Mouse (Mus musculus): ENCODE data around the gene Ccnf. TPM values are rescaled to one million over a fixed set of nuclear protein-coding genes. Genes with fewer than 3 reads are reported as not detected.

Gene Ccnf
- polyA plus RNA-seq, 1 experiment from 2014 or later, result 14.5 TPM

GRCm38 (mm10) chr17:24252329-24252728 lies 1.0 kb upstream of the Ccnf start:
- Histone ChIP-seq H3K27ac (replicated peaks) (no peak overlapping the region), H3K9ac (no peak overlapping the region), H3K9me3 (no peaks in the 10 kb centered on the region), H3K27me3 (no peaks in the 10 kb centered on the region), H3K4me3 (no peak overlapping the region), H3K36me3 (peaks cover 15% of the 10 kb centered on the region), H3K4me2 (0 out of 2 replicates have a peak overlapping the region, but pooled peaks have one; percentile 84), H3K4me1 (replicated peaks) (peaks cover 17% of the 10 kb centered on the region)
- no peak for ATAC-seq (ENCODE audit: low read depth)
- WGBS, result 97% methylated on average over 2 of the region's 2 CpGs

- H3K4me1 ChIP-seq (replicated peaks), result peaks cover 17% of the 10 kb centered on the region
- H3K27ac ChIP-seq (replicated peaks), result peak overlapping the region; percentile 59
- H3K4me3 ChIP-seq, result peak overlapping the region; percentile 77
- peak overlapping the region; percentile 82 for H3K9ac ChIP-seq
- H3K27me3 ChIP-seq, result no peaks in the 10 kb centered on the region
- peaks cover 22% of the 10 kb centered on the region for H3K36me3 ChIP-seq
- WGBS, result 1% methylated on average over 32 of the region's 32 CpGs
- no peaks in the 10 kb centered on the region for H3K9me3 ChIP-seq
- ATAC-seq (ENCODE audit: low read depth), result no peak; the same call in 1 of the 2 replicates
- peak overlapping the region; percentile 84 for H3K4me2 ChIP-seq
Observed at GRCm38 (mm10) chr17:24250988-24251319, 330 bp downstream of the Ccnf start.

- H3K4me2 ChIP-seq, result no peak overlapping the region
- no peak for ATAC-seq (ENCODE audit: low read depth)
- H3K4me3 ChIP-seq, result no peak overlapping the region
- 89% methylated on average over 2 of the region's 2 CpGs for WGBS
- H3K9ac ChIP-seq, result no peak overlapping the region
- H3K36me3 ChIP-seq, result peaks cover 39% of the 10 kb centered on the region
- no peaks in the 10 kb centered on the region for H3K27me3 ChIP-seq
- no peak overlapping the region for H3K27ac ChIP-seq (replicated peaks)
- peaks cover 4% of the 10 kb centered on the region; the same call in 1 of the 2 replicates for H3K9me3 ChIP-seq
- H3K4me1 ChIP-seq (replicated peaks), result peaks cover 17% of the 10 kb centered on the region
Observed at GRCm38 (mm10) chr17:24248641-24249040, 2.6 kb downstream of the Ccnf start.

GRCm38 (mm10) chr17:24244061-24244460 lies 7.2 kb downstream of the Ccnf start:
- Histone ChIP-seq H3K27ac (replicated peaks) (no peak overlapping the region), H3K36me3 (peaks cover 83% of the 10 kb centered on the region), H3K9ac (no peak overlapping the region), H3K27me3 (no peaks in the 10 kb centered on the region), H3K9me3 (peaks cover 6% of the 10 kb centered on the region; the same call in 1 of the 2 replicates), H3K4me3 (no peak overlapping the region), H3K4me1 (replicated peaks) (no peaks in the 10 kb centered on the region), H3K4me2 (no peak overlapping the region)
- ATAC-seq (ENCODE audit: low read depth), result no peak
- 99% methylated on average over 8 of the region's 8 CpGs for WGBS

- Histone ChIP-seq H3K9me3 (peaks cover 6% of the 10 kb centered on the region; the same call in 1 of the 2 replicates), H3K4me1 (replicated peaks) (no peaks in the 10 kb centered on the region), H3K4me3 (no peak overlapping the region), H3K4me2 (no peak overlapping the region), H3K9ac (no peak overlapping the region), H3K36me3 (peaks cover 83% of the 10 kb centered on the region), H3K27me3 (no peaks in the 10 kb centered on the region), H3K27ac (replicated peaks) (no peak overlapping the region)
- ATAC-seq (ENCODE audit: low read depth), result no peak
- WGBS, result 84% methylated on average over 4 of the region's 4 CpGs
Observed at GRCm38 (mm10) chr17:24243311-24243969, 7.8 kb downstream of the Ccnf start.

- H3K27ac ChIP-seq (replicated peaks), result no peak overlapping the region
- H3K4me1 ChIP-seq (replicated peaks), result no peaks in the 10 kb centered on the region
- no peaks in the 10 kb centered on the region for H3K27me3 ChIP-seq
- H3K9ac ChIP-seq, result no peak overlapping the region
- H3K36me3 ChIP-seq, result peaks cover 93% of the 10 kb centered on the region
- WGBS, result 96% methylated on average over 7 of the region's 7 CpGs
- no peak overlapping the region for H3K4me3 ChIP-seq
- no peaks in the 10 kb centered on the region for H3K9me3 ChIP-seq
- H3K4me2 ChIP-seq, result no peak overlapping the region
- ATAC-seq (ENCODE audit: low read depth), result no peak
Observed at GRCm38 (mm10) chr17:24236921-24237320, 14.4 kb downstream of the Ccnf start.

- no peak overlapping the region for H3K4me2 ChIP-seq
- H3K27me3 ChIP-seq, result no peaks in the 10 kb centered on the region
- no peak overlapping the region for H3K27ac ChIP-seq (replicated peaks)
- ATAC-seq (ENCODE audit: low read depth), result no peak
- H3K9me3 ChIP-seq, result no peaks in the 10 kb centered on the region
- 84% methylated on average over 1 of the region's 1 CpGs for WGBS
- peaks cover 92% of the 10 kb centered on the region for H3K36me3 ChIP-seq
- H3K4me3 ChIP-seq, result no peak overlapping the region
- H3K9ac ChIP-seq, result no peak overlapping the region
- no peaks in the 10 kb centered on the region for H3K4me1 ChIP-seq (replicated peaks)
Observed at GRCm38 (mm10) chr17:24236479-24236878, 14.8 kb downstream of the Ccnf start.

GRCm38 (mm10) chr17:24227941-24228340 lies 23.3 kb downstream of the Ccnf start:
- ATAC-seq (ENCODE audit: low read depth), result no peak
- Histone ChIP-seq H3K4me1 (replicated peaks) (no peaks in the 10 kb centered on the region), H3K4me3 (no peak overlapping the region), H3K27me3 (no peaks in the 10 kb centered on the region), H3K9ac (no peak overlapping the region), H3K9me3 (no peaks in the 10 kb centered on the region), H3K27ac (replicated peaks) (no peak overlapping the region), H3K4me2 (no peak overlapping the region), H3K36me3 (peaks cover 77% of the 10 kb centered on the region)
- WGBS, result 88% methylated on average over 7 of the region's 7 CpGs

- no peak overlapping the region for H3K9ac ChIP-seq
- no peaks in the 10 kb centered on the region for H3K4me1 ChIP-seq (replicated peaks)
- no peak overlapping the region for H3K27ac ChIP-seq (replicated peaks)
- peaks cover 72% of the 10 kb centered on the region for H3K36me3 ChIP-seq
- H3K27me3 ChIP-seq, result no peaks in the 10 kb centered on the region
- H3K9me3 ChIP-seq, result no peaks in the 10 kb centered on the region
- WGBS, result 91% methylated on average over 8 of the region's 8 CpGs
- H3K4me2 ChIP-seq, result no peak overlapping the region
- no peak for ATAC-seq (ENCODE audit: low read depth)
- H3K4me3 ChIP-seq, result no peak overlapping the region
Observed at GRCm38 (mm10) chr17:24226721-24227120, 24.6 kb downstream of the Ccnf start.

- H3K4me3 ChIP-seq, result no peak overlapping the region
- H3K4me2 ChIP-seq, result no peak overlapping the region
- H3K36me3 ChIP-seq, result peaks cover 65% of the 10 kb centered on the region
- WGBS, result 96% methylated on average over 5 of the region's 5 CpGs
- no peaks in the 10 kb centered on the region for H3K9me3 ChIP-seq
- H3K4me1 ChIP-seq (replicated peaks), result peaks cover 5% of the 10 kb centered on the region
- no peaks in the 10 kb centered on the region for H3K27me3 ChIP-seq
- H3K27ac ChIP-seq (replicated peaks), result no peak overlapping the region
- no peak overlapping the region for H3K9ac ChIP-seq
- no peak for ATAC-seq (ENCODE audit: low read depth)
Observed at GRCm38 (mm10) chr17:24225851-24226250, 25.4 kb downstream of the Ccnf start.

GRCm38 (mm10) chr17:24224741-24225140 lies 26.5 kb downstream of the Ccnf start:
- WGBS, result 89% methylated on average over 10 of the region's 10 CpGs
- Histone ChIP-seq H3K9ac (no peak overlapping the region), H3K4me1 (replicated peaks) (peaks cover 10% of the 10 kb centered on the region), H3K36me3 (peaks cover 55% of the 10 kb centered on the region), H3K4me3 (no peak overlapping the region), H3K9me3 (no peaks in the 10 kb centered on the region), H3K27ac (replicated peaks) (no peak overlapping the region), H3K4me2 (no peak overlapping the region), H3K27me3 (no peaks in the 10 kb centered on the region)
- ATAC-seq (ENCODE audit: low read depth), result no peak

- no peak overlapping the region for H3K9ac ChIP-seq
- no peak for ATAC-seq (ENCODE audit: low read depth)
- peaks cover 54% of the 10 kb centered on the region for H3K36me3 ChIP-seq
- peaks cover 19% of the 10 kb centered on the region for H3K4me1 ChIP-seq (replicated peaks)
- H3K9me3 ChIP-seq, result no peaks in the 10 kb centered on the region
- no peak overlapping the region for H3K27ac ChIP-seq (replicated peaks)
- WGBS, result 90% methylated on average over 5 of the region's 5 CpGs
- no peaks in the 10 kb centered on the region for H3K27me3 ChIP-seq
- no peak overlapping the region for H3K4me2 ChIP-seq
- no peak overlapping the region for H3K4me3 ChIP-seq
Observed at GRCm38 (mm10) chr17:24223513-24223912, 27.8 kb downstream of the Ccnf start.

GRCm38 (mm10) chr17:24222653-24223052 lies 28.6 kb downstream of the Ccnf start:
- WGBS, result 70% methylated on average over 6 of the region's 6 CpGs
- Histone ChIP-seq H3K4me1 (replicated peaks) (peaks cover 19% of the 10 kb centered on the region), H3K27ac (replicated peaks) (no peak overlapping the region), H3K27me3 (no peaks in the 10 kb centered on the region), H3K4me2 (no peak overlapping the region), H3K36me3 (peaks cover 54% of the 10 kb centered on the region), H3K9me3 (no peaks in the 10 kb centered on the region), H3K4me3 (no peak overlapping the region), H3K9ac (no peak overlapping the region)
- no peak for ATAC-seq (ENCODE audit: low read depth)

All from neural tube, embryonic 13.5 days (tissue).